Mouse (Mus musculus): ENCODE measurements at regions not wholly inside any gene's neighbourhood (a gene's known extent, or its start where the extent isn't known, plus 50 kb on each side); places are given as distances from the start of the nearest gene placed in this dataset.

DNA sequence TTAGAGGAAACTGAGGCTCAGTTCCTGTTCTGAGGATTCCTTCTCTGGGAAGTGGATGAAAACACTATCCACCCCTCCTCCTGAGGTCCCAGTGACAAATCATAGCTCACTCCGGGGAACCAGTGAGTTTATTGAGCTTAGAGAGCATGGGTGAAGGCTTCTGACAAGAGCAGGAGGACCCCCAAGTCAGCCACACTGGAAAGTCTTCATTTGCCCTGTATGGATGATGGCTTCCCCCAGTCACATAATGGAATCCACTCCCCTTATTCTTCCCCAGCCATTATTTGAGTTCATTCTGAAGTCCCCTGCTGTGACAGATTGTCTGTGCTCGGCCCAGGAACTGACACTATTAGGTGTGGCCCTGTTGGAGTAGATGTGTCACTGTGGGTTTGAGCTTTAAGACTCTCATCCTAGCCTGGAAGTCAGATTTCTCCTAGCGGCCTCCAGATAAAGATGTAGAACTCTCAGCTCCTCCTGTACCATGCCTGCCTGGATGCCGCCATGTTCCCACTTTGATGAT is 141.3 kb downstream of the Chst1 start:
- TF ChIP-seq EP300 (IDR thresholded peaks at IDR 0.05; ENCODE audit: insufficient read depth, low read depth, low read length): no peak
- no peak for TF ChIP-seq CTCF (IDR thresholded peaks at IDR 0.05)
